Mouse (Mus musculus): ENCODE measurements at regions not wholly inside any gene's neighbourhood (a gene's known extent, or its start where the extent isn't known, plus 50 kb on each side); places are given as distances from the start of the nearest gene placed in this dataset.
"Not testable (repeated sequence)": the region's sequence is repeated elsewhere in the genome, so short reads cannot be mapped to it uniquely, and the experiment has no call there.

GRCm38 (mm10) chr11:31564742-31565510 lies 106.8 kb downstream of the Bod1 start:
- H3K4me1 ChIP-seq (replicated peaks; ENCODE audit: control insufficient read depth, insufficient read depth, low read length): peaks cover 11% of the 10 kb centered on the region; the same call in 1 of the 2 replicates
- H3K9ac ChIP-seq (ENCODE audit: low read length): no peak overlapping the region
- H3K4me2 ChIP-seq (ENCODE audit: low read depth, low read length): no peak overlapping the region
- peak overlapping the region; percentile 1; the same call in 1 of the 2 replicates for H3K27ac ChIP-seq (ENCODE audit: low read length)
- no peaks in the 10 kb centered on the region for H3K27me3 ChIP-seq (ENCODE audit: control insufficient read depth, insufficient read depth, low read depth, low read length)
- no peaks in the 10 kb centered on the region for H3K36me3 ChIP-seq (ENCODE audit: control insufficient read depth, insufficient read depth, low read length)
- H3K9me3 ChIP-seq (ENCODE audit: control insufficient read depth, low read length): no peaks in the 10 kb centered on the region
- WGBS: 48% methylated on average over 13 of the region's 13 CpGs
- H3K4me3 ChIP-seq (ENCODE audit: low read length): no peak overlapping the region
- peak; percentile 85 for ATAC-seq (ENCODE audit: low read depth)

- no peak overlapping the region for H3K4me2 ChIP-seq (ENCODE audit: low read depth, low read length)
- no peak overlapping the region for H3K9ac ChIP-seq (ENCODE audit: low read length)
- peak; percentile 75 for ATAC-seq (ENCODE audit: low read depth)
- no peaks in the 10 kb centered on the region for H3K36me3 ChIP-seq (ENCODE audit: control insufficient read depth, insufficient read depth, low read length)
- H3K27ac ChIP-seq (ENCODE audit: low read length): peak overlapping the region; percentile 32; the same call in 1 of the 2 replicates
- no peak overlapping the region for H3K4me3 ChIP-seq (ENCODE audit: low read length)
- no peaks in the 10 kb centered on the region for H3K9me3 ChIP-seq (ENCODE audit: control insufficient read depth, low read length)
- WGBS: 38% methylated on average over 10 of the region's 10 CpGs
- H3K4me1 ChIP-seq (replicated peaks; ENCODE audit: control insufficient read depth, insufficient read depth, low read length): peaks cover 11% of the 10 kb centered on the region; the same call in 1 of the 2 replicates
- no peaks in the 10 kb centered on the region for H3K27me3 ChIP-seq (ENCODE audit: control insufficient read depth, insufficient read depth, low read depth, low read length)
Measured at GRCm38 (mm10) chr11:31563826-31564741, 107.6 kb downstream of the Bod1 start.

GRCm38 (mm10) chr11:31562954-31563353 lies 108.7 kb downstream of the Bod1 start:
- peaks cover 11% of the 10 kb centered on the region; the same call in 1 of the 2 replicates for H3K4me1 ChIP-seq (replicated peaks; ENCODE audit: control insufficient read depth, insufficient read depth, low read length)
- no peak overlapping the region for H3K27ac ChIP-seq (ENCODE audit: low read length)
- H3K4me3 ChIP-seq (ENCODE audit: low read length): no peak overlapping the region
- ATAC-seq (ENCODE audit: low read depth): no peak
- H3K36me3 ChIP-seq (ENCODE audit: control insufficient read depth, insufficient read depth, low read length): no peaks in the 10 kb centered on the region
- no peak overlapping the region for H3K9ac ChIP-seq (ENCODE audit: low read length)
- no peak overlapping the region for H3K4me2 ChIP-seq (ENCODE audit: low read depth, low read length)
- no peaks in the 10 kb centered on the region for H3K9me3 ChIP-seq (ENCODE audit: control insufficient read depth, low read length)
- 85% methylated on average over 3 of the region's 3 CpGs for WGBS
- no peaks in the 10 kb centered on the region for H3K27me3 ChIP-seq (ENCODE audit: control insufficient read depth, insufficient read depth, low read depth, low read length)

- no peak for ATAC-seq (ENCODE audit: low read depth)
- Histone ChIP-seq H3K4me3 (ENCODE audit: low read length) (no peak overlapping the region), H3K4me2 (ENCODE audit: low read depth, low read length) (no peak overlapping the region), H3K27me3 (ENCODE audit: control insufficient read depth, insufficient read depth, low read depth, low read length) (no peaks in the 10 kb centered on the region), H3K4me1 (replicated peaks; ENCODE audit: control insufficient read depth, insufficient read depth, low read length) (peaks cover 11% of the 10 kb centered on the region; the same call in 1 of the 2 replicates), H3K9me3 (ENCODE audit: control insufficient read depth, low read length) (no peaks in the 10 kb centered on the region), H3K9ac (ENCODE audit: low read length) (no peak overlapping the region), H3K27ac (ENCODE audit: low read length) (no peak overlapping the region), H3K36me3 (ENCODE audit: control insufficient read depth, insufficient read depth, low read length) (no peaks in the 10 kb centered on the region)
- WGBS: 56% methylated on average over 10 of the region's 10 CpGs
Measured at GRCm38 (mm10) chr11:31560775-31561174, 110.9 kb downstream of the Bod1 start.

- no peak overlapping the region for H3K9ac ChIP-seq (ENCODE audit: low read length)
- WGBS: 80% methylated on average over 4 of the region's 4 CpGs
- H3K4me2 ChIP-seq (ENCODE audit: low read depth, low read length): no peak overlapping the region
- H3K27me3 ChIP-seq (ENCODE audit: control insufficient read depth, insufficient read depth, low read depth, low read length): no peaks in the 10 kb centered on the region
- no peak for ATAC-seq (ENCODE audit: low read depth)
- H3K27ac ChIP-seq (ENCODE audit: low read length): no peak overlapping the region
- no peaks in the 10 kb centered on the region for H3K36me3 ChIP-seq (ENCODE audit: control insufficient read depth, insufficient read depth, low read length)
- H3K9me3 ChIP-seq (ENCODE audit: control insufficient read depth, low read length): no peaks in the 10 kb centered on the region
- no peaks in the 10 kb centered on the region; the same call in none of the 2 replicates for H3K4me1 ChIP-seq (replicated peaks; ENCODE audit: control insufficient read depth, insufficient read depth, low read length)
- no peak overlapping the region for H3K4me3 ChIP-seq (ENCODE audit: low read length)
Measured at GRCm38 (mm10) chr11:31555042-31555441, 116.6 kb downstream of the Bod1 start.

- no peak overlapping the region for H3K9ac ChIP-seq (ENCODE audit: low read length)
- ATAC-seq (ENCODE audit: low read depth): no peak; the same call in none of the 2 replicates
Measured at GRCm38 (mm10) chr11:31551614-31552271, 119.9 kb downstream of the Bod1 start.

GRCm38 (mm10) chr11:31550747-31551613 lies 120.7 kb downstream of the Bod1 start:
- Histone ChIP-seq H3K4me1 (replicated peaks; ENCODE audit: control insufficient read depth, insufficient read depth, low read length) (no peaks in the 10 kb centered on the region; the same call in none of the 2 replicates), H3K4me2 (ENCODE audit: low read depth, low read length) (no peak overlapping the region), H3K9me3 (ENCODE audit: control insufficient read depth, low read length) (no peaks in the 10 kb centered on the region), H3K9ac (ENCODE audit: low read length) (no peak overlapping the region), H3K27me3 (ENCODE audit: control insufficient read depth, insufficient read depth, low read depth, low read length) (no peaks in the 10 kb centered on the region), H3K4me3 (ENCODE audit: low read length) (no peak overlapping the region), H3K27ac (ENCODE audit: low read length) (peak overlapping the region; percentile 83), H3K36me3 (ENCODE audit: control insufficient read depth, insufficient read depth, low read length) (no peaks in the 10 kb centered on the region)
- peak; percentile 89 for ATAC-seq (ENCODE audit: low read depth)
- 39% methylated on average over 6 of the region's 6 CpGs for WGBS

More at GRCm38 (mm10) chr11:31551614-31552271, 119.9 kb downstream of the Bod1 start:
- Histone ChIP-seq H3K36me3 (ENCODE audit: control insufficient read depth, insufficient read depth, low read length) (no peaks in the 10 kb centered on the region), H3K27me3 (ENCODE audit: control insufficient read depth, insufficient read depth, low read depth, low read length) (no peaks in the 10 kb centered on the region), H3K4me2 (ENCODE audit: low read depth, low read length) (no peak overlapping the region), H3K4me3 (ENCODE audit: low read length) (no peak overlapping the region), H3K4me1 (replicated peaks; ENCODE audit: control insufficient read depth, insufficient read depth, low read length) (no peaks in the 10 kb centered on the region; the same call in none of the 2 replicates), H3K27ac (ENCODE audit: low read length) (peak overlapping the region; percentile 83), H3K9me3 (ENCODE audit: control insufficient read depth, low read length) (no peaks in the 10 kb centered on the region)
- 53% methylated on average over 10 of the region's 10 CpGs for WGBS

- not testable (repeated sequence) for H3K4me1 ChIP-seq (replicated peaks; ENCODE audit: control insufficient read depth, insufficient read depth, low read length); H3K36me3 ChIP-seq (ENCODE audit: control insufficient read depth, insufficient read depth, low read length); H3K4me3 ChIP-seq (ENCODE audit: low read length); H3K27me3 ChIP-seq (ENCODE audit: control insufficient read depth, insufficient read depth, low read depth, low read length); H3K27ac ChIP-seq (ENCODE audit: low read length); H3K9me3 ChIP-seq (ENCODE audit: control insufficient read depth, low read length); ATAC-seq (ENCODE audit: low read depth); H3K4me2 ChIP-seq (ENCODE audit: low read depth, low read length); H3K9ac ChIP-seq (ENCODE audit: low read length)
- WGBS: 78% methylated on average over 10 of the region's 10 CpGs
Measured at GRCm38 (mm10) chr11:31545514-31545913, 126.2 kb downstream of the Bod1 start.
